Mouse (Mus musculus) ES-Bruce4 (cell line): ENCODE data around the gene Tgfbr2. TPM values are rescaled to one million over a fixed set of nuclear protein-coding genes. Genes with fewer than 3 reads are reported as not detected.

ENCODE experiments used
- H3K27ac ChIP-seq: 2 replicates; pipeline ENCODE4 v1.5.1; 2012; ENCODE audit warnings: low read length, inconsistent platforms; ENCODE audit not compliant: insufficient read depth
- H3K27me3 ChIP-seq: 2 replicates; pipeline ENCODE4 v1.6.1; 2012; ENCODE audit warnings: mild to moderate bottlenecking, low read length, inconsistent platforms; ENCODE audit not compliant: control insufficient read depth, poor library complexity, insufficient read depth, severe bottlenecking
- H3K36me3 ChIP-seq: 2 replicates; pipeline ENCODE4 v1.6.1; 2012; ENCODE audit warnings: inconsistent platforms, mild to moderate bottlenecking, low read length, moderate library complexity; ENCODE audit not compliant: control insufficient read depth, poor library complexity, insufficient read depth, severe bottlenecking
- H3K4me1 ChIP-seq: one replicate; pipeline ENCODE4 v1.8.1; 2011; ENCODE audit warnings: low read length; ENCODE audit not compliant: control insufficient read depth, insufficient read depth
- H3K4me3 ChIP-seq: 2 replicates; pipeline ENCODE4 v1.5.1; 2011; ENCODE audit warnings: low read depth, mild to moderate bottlenecking, low read length
- H3K9ac ChIP-seq: 2 replicates; pipeline ENCODE4 v1.6.1; 2012; ENCODE audit warnings: low read depth, mild to moderate bottlenecking, inconsistent platforms; ENCODE audit not compliant: poor library complexity, severe bottlenecking
- H3K9me3 ChIP-seq: replicated peaks from 2 replicates; pipeline ENCODE4 v1.6.1; 2012; ENCODE audit warnings: mild to moderate bottlenecking, low read length, inconsistent platforms; ENCODE audit not compliant: control insufficient read depth, poor library complexity, insufficient read depth, severe bottlenecking
- CTCF ChIP-seq: IDR thresholded peaks from one replicate; pipeline ENCODE4 v1.8.1; 2011; ENCODE audit warnings: low read depth, low read length
- EP300 ChIP-seq: IDR thresholded peaks from 2 replicates; pipeline ENCODE4 v1.6.1; 2011; ENCODE audit warnings: low read depth, low read length; ENCODE audit not compliant: insufficient read depth
- POLR2A ChIP-seq: IDR thresholded peaks from one replicate; pipeline ENCODE4 v1.8.1; 2011; ENCODE audit warnings: low read length; ENCODE audit not compliant: insufficient read depth
- polyA plus RNA-seq: library from polyadenylated mRNA; stranded (reverse); fragments of >200 nt; gene quantifications from 2 replicates; pipeline ENCODE4 v1.2.4, GENCODE M21; 2011; ENCODE audit warnings: low read depth; ENCODE audit not compliant: missing spikeins, insufficient read depth, insufficient read length

The Tgfbr2 gene
- polyA plus RNA-seq, 1 experiment, result 3.4 TPM

- 0 out of 2 replicates have a peak overlapping the region, but pooled peaks have one; percentile 26 for H3K27ac ChIP-seq
- no peaks in the 10 kb centered on the region for H3K27me3 ChIP-seq
- no peak overlapping the region for H3K9ac ChIP-seq
- no peaks in the 10 kb centered on the region for H3K36me3 ChIP-seq
- peaks cover 2% of the 10 kb centered on the region for H3K4me1 ChIP-seq
- H3K9me3 ChIP-seq, result no peaks in the 10 kb centered on the region
- peak; percentile 83; the same call in 1 of the 2 replicates for TF ChIP-seq EP300
- no peak for TF ChIP-seq CTCF
- no peak overlapping the region for H3K4me3 ChIP-seq
Observed at GRCm38 (mm10) chr9:116212915-116213619, 37.9 kb upstream of the Tgfbr2 start.

GRCm38 (mm10) chr9:116212069-116212468 lies 36.9 kb upstream of the Tgfbr2 start:
- no peak overlapping the region for H3K9ac ChIP-seq
- no peaks in the 10 kb centered on the region for H3K27me3 ChIP-seq
- no peak for TF ChIP-seq POLR2A
- no peak for TF ChIP-seq CTCF
- no peak for TF ChIP-seq EP300
- no peak overlapping the region for H3K4me3 ChIP-seq
- H3K9me3 ChIP-seq, result no peaks in the 10 kb centered on the region
- H3K4me1 ChIP-seq, result peaks cover 2% of the 10 kb centered on the region
- H3K27ac ChIP-seq, result no peak overlapping the region
- H3K36me3 ChIP-seq, result no peaks in the 10 kb centered on the region

GRCm38 (mm10) chr9:116208169-116208904 lies 33.2 kb upstream of the Tgfbr2 start:
- Histone ChIP-seq H3K9ac (no peak overlapping the region), H3K27me3 (no peaks in the 10 kb centered on the region), H3K4me3 (no peak overlapping the region), H3K4me1 (peaks cover 2% of the 10 kb centered on the region), H3K36me3 (no peaks in the 10 kb centered on the region), H3K27ac (no peak overlapping the region), H3K9me3 (no peaks in the 10 kb centered on the region)
- TF ChIP-seq POLR2A, result no peak
- TF ChIP-seq CTCF, result no peak
- no peak for TF ChIP-seq EP300

- Histone ChIP-seq H3K27me3 (no peaks in the 10 kb centered on the region), H3K4me1 (no peaks in the 10 kb centered on the region), H3K9ac (no peak overlapping the region), H3K4me3 (no peak overlapping the region), H3K36me3 (no peaks in the 10 kb centered on the region), H3K27ac (no peak overlapping the region), H3K9me3 (no peaks in the 10 kb centered on the region)
- no peak for TF ChIP-seq CTCF
- TF ChIP-seq EP300, result no peak
- no peak for TF ChIP-seq POLR2A
Observed at GRCm38 (mm10) chr9:116206901-116207300, 31.7 kb upstream of the Tgfbr2 start.

- Histone ChIP-seq H3K36me3 (no peaks in the 10 kb centered on the region), H3K4me3 (no peak overlapping the region)
- TF ChIP-seq CTCF (no peak), EP300 (no peak)
Observed at GRCm38 (mm10) chr9:116203675-116204074, 28.5 kb upstream of the Tgfbr2 start.

GRCm38 (mm10) chr9:116199127-116199526 lies 24.0 kb upstream of the Tgfbr2 start:
- no peak for TF ChIP-seq POLR2A
- TF ChIP-seq EP300, result no peak
- TF ChIP-seq CTCF, result no peak
- Histone ChIP-seq H3K9ac (no peak overlapping the region), H3K27me3 (no peaks in the 10 kb centered on the region), H3K4me1 (no peaks in the 10 kb centered on the region), H3K4me3 (no peak overlapping the region), H3K9me3 (no peaks in the 10 kb centered on the region), H3K36me3 (no peaks in the 10 kb centered on the region), H3K27ac (no peak overlapping the region)

More at GRCm38 (mm10) chr9:116203675-116204074, 28.5 kb upstream of the Tgfbr2 start:
- Histone ChIP-seq H3K9me3 (no peaks in the 10 kb centered on the region), H3K4me1 (no peaks in the 10 kb centered on the region), H3K27me3 (no peaks in the 10 kb centered on the region), H3K9ac (no peak overlapping the region), H3K27ac (no peak overlapping the region)
